Mouse (Mus musculus): ENCODE data around the gene Tenm3.

- TF ChIP-seq CTCF (IDR thresholded peaks at IDR 0.05; ENCODE audit: borderline replicate concordance, control insufficient read depth, extremely low read depth, insufficient read depth, low read length, poor library complexity) (no peak), POLR2A (IDR thresholded peaks at IDR 0.05; ENCODE audit: control insufficient read depth, extremely low read depth, insufficient read depth, low read length, poor library complexity) (no peak)
Observed at GRCm38 (mm10) chr8:48779194-48779593, 64.6 kb downstream of the Tenm3 start.

All from thymus, adult 2 months (tissue).